Mouse (Mus musculus) CD4-positive, CD25-positive, alpha-beta regulatory T cell, adult 4 months (primary cell): ENCODE results near the gene Mcl1. TPM values are rescaled to one million over a fixed set of nuclear protein-coding genes. Genes with fewer than 3 reads are reported as not detected.
"Not testable (repeated sequence)": the region's sequence is repeated elsewhere in the genome, so short reads cannot be mapped to it uniquely, and the experiment has no call there.

Source experiments
- ATAC-seq: one replicate; pipeline ENCODE4 v1.8.0; 2017
- polyA plus RNA-seq, 2 experiments: library from polyadenylated mRNA; unstranded; fragments of 100-300 nt; shearing (Covaris generic); gene quantifications; one replicate each; pipeline ENCODE4 v1.2.1; 2017

The Mcl1 gene
- 10 to 100 TPM; 61.0 to 96.6 TPM for polyA plus RNA-seq

DNA sequence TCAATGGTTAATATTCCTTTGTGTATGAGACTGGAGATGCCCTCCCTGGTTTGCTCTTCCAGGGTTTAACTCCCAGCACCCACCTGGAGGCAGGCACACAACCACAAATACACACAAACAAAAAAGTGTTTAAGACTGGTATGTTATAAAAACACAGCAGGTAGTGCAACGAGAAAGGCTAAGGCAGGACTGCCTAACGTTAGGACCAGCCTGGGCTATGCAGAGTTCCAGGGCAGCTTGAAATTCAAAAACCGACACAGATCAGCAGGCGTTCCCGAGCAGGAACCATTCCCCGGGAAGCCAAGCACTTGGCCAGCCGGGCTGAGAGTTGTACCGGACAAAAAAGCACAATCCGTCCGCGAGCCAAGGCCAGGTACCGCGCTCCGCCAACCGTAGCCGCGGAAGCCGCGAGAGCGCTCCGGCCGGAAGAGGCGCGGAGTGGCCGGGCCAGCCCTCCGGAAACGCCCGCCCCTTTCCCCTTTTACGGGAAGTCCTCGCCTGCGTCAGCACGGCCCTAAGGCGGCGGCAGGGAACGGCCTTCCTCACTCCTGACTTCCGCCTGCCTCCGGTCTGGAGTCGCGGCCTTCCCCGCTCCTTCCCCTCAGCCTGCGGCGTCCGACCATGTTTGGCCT is at the start of gene Mcl1:
Gene Mcl1, plus strand, starts transcription at position 553 of the 632 bp plus-strand sequence.
- peak; percentile 81 for ATAC-seq

DNA sequence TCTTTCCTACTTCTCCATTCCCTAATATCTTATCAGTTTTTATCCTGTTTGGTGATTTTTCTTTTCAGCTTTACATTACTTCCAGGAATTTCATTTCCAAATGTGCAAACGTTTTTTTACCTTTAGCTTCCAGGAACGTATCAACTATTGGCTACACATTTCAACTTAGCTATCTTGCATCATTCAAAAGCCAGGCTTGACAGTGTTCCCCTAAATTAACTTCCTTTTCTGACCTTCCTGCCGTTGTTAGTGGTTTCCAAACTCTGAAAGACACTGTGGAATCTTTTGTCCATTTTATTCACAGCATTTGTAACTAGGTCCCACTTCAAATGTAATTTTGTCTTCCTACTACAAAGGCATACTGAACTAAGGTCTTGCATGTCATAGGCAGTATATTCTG is 49.4 kb upstream of the Mcl1 start:
- ATAC-seq = no peak

DNA sequence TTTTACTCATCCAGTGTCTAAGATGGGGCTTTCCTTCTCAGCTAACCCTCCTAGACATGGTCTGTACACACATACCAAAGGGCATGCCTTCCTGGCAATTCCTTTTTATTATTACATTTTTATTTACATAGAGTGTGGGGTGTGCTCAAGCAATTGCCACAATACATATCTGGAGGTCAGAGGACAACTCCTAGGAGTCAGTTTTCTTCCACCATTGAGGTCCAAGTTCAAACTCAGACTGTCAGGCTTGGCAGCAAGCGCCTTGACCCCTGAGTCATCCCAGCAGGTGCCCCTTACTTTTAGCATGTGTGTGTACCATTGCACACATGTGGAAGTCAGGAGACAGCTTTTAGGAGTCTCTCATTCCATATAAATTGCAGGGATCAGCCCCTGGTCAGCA is 44.6 kb upstream of the Mcl1 start:
- no peak for ATAC-seq

DNA sequence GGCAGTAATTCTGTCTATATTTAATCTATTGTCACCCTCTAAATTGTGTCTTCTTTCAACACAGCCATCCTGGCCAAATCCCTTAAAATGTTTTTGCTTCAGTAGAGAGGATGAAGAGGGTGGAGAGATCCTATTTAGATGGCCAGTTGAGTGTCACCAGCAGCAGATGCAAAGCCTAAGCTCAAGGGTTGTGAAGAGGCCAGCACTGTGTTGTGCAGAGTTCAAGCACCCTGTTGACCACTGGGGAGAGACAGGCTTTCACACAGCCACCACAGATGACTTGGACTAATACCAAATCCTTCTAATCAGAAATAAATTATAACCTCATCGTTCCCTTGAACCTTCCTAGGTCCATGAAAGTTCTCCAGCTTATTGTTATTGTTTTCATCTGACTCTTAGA is 40.1 kb upstream of the Mcl1 start:
- no peak for ATAC-seq

DNA sequence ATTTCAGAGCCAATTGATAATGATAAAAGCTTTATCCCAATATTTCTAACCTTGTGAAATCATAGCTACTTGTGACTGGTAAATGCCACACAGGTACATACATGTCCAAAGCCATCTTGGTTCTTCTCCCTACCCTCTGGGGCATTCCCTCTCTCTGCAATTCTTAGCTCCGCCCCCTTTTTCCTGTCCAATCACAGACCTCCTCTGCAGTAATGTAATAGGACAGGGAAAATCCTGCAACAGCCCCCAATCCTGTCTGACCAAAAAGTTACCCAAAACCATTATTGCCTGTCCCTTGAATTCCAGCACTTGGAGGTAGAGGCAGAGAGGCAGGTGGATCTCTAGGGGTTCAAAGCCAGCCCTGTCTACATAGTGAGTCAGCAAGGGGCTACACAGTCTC is 37.3 kb upstream of the Mcl1 start:
- no peak for ATAC-seq

DNA sequence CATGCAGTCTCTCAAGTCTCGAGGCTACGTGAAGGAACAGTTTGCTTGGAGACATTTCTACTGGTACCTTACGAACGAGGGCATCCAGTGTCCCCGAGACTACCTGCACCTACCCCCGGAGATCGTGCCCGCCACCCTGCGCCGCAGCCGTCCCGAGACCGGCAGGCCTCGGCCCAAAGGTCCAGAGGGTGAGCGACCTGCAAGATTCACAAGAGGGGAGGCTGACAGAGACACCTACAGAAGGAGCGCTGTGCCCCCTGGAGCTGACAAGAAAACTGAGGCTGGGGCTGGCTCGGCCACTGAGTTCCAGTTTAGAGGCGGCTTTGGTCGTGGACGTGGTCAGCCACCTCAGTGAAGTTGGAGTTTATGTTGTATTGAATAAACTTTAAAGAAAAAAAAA is 36.2 kb upstream of the Mcl1 start:
- ATAC-seq = not testable (repeated sequence)

DNA sequence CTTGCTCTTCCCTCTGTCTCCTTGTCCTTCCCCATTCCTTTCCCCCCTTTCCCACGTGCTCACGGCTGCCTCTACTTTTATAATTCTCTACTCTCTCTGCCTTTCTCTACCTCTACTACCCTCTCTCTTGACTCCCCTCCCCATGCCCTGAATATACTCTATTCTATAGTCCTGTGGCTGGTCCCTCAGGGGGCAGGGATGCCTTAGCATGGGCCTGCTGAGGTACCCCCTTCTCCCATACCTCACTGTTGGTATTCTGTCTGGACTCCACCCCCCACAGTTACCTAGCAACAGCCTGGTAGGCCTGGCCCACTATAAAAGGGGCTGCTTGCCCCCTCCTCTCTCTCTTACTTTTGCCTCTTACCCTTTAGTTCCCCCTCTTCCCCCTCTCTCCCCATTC is 35.0 kb upstream of the Mcl1 start:
- no peak for ATAC-seq

DNA sequence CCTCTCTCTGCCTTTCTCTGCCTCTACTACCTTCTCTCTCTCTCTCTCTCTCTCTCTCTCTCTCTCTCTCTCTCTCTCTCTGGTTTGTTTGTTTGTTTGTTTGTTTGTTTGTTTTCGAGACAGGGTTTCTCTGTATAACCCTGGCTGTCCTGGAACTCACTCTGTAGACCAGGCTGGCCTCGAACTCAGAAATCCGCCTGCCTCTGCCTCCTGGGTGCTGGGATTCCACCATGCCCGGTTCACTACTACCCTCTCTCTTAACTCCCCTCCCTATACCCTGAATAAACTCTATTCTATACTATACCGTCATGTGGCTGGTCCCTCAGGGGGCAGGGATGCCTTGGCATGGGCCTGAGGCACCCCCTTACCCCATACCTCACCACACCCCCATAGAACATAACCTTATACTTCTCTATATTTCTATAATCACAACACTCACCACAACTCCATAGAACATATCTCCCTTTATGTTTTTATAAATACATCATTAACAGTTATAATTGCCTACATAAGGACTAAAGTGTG is 34.5 kb upstream of the Mcl1 start:
- ATAC-seq = not testable (repeated sequence)

DNA sequence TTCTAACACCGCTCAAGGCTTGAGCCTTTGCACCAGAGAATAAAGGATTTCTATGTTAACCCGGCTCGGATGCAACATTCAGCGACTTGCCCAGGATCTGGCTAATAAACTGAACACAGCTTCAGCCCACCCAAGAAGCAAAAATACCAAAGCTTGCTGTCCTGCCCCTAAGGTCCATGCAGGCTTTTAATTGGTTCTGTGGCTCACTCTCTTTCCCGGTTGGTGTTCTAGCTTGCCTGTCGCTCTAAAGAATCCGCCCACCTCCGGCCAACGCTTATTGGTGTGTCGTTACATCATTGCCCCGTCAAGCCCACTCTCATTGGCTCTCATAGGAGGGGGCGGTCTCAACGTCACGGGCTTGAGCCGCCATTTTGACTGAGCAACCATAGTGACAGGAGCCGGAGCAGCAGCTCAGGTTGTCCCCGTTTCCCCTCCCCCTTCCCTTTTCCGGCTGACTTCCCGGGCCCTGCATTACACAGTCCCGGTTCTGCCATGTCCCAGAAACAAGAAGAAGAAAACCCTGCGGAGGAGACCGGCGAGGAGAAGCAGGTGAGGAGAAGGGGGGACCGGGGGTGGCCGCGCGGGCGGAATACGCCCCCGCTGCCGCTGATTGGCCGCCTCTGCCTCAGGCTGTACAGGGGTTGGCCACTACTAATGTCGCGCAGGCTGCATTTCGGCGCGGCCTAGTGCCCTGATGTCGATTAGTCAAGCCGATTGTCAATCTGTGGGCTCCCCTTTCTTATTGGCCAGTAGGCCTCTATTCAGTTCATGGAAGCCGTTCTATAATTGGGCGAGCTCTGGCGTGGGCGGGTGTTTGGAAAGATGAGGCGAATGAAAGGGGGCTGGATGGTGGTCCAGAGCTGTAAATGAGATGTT is 33.7 kb upstream of the Mcl1 start, which contains the start of gene Ensa:
Gene Ensa, plus strand, starts transcription at position 366 of the 876 bp plus-strand sequence.
- ATAC-seq = peak; percentile 93

DNA sequence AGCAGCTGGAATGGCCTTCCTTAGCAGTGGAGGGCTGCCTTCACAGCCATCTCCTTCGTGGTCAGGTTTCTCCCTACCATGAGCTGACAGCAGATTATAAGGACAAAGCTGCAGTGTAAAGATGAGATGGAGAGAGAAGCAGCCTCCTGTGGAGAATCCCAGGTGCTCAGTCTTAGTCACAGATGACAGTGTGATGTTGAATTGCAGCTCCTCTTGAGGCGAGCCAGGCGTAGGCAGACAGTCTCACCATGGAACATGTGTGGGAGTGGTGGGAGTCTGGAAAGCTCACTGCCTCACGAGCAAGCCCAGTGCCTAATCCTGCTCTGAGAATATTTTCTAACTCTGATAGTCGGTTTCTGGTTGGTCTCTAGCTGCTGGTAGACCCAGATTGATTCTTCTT is 30.8 kb upstream of the Mcl1 start:
- ATAC-seq = no peak

DNA sequence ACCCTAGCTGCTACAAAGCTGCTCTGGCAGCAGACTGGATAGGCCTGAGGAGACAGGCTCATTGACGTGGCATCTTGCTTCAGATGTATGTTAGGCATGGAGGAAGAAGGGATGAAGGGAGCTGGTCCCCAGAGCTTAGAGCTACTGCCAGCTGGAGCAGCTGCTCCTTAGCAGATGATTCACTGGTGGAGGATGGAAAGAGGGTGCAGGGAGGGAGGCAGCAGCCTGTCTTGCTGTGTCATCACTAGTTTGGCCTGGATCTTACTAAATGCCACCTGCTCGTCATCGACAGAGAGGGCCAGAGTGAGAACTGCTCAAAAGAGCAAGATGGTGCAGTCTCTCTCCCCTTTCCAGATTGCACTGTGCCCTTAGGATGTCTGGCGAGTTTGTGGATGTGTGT is 28.8 kb upstream of the Mcl1 start:
- ATAC-seq = no peak

DNA sequence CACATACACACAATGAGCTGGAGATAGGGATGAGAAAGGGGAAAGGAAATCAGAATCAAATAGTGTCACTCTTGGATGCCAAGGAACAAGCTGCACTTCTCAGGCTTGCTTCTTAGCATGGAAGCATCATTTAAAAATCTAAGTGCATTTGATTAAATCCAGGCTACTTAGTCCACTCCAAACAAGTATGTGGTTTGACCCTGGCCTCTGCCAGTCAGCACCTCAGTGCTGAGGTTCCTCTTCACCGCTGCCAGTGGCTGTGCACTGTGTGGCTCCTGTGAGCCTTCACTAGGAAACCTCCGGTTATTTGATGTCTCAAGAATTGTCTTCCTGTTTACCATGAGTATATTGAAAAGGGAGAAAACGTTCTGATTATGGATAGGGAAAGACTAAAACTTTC is 27.7 kb upstream of the Mcl1 start:
- ATAC-seq = no peak

DNA sequence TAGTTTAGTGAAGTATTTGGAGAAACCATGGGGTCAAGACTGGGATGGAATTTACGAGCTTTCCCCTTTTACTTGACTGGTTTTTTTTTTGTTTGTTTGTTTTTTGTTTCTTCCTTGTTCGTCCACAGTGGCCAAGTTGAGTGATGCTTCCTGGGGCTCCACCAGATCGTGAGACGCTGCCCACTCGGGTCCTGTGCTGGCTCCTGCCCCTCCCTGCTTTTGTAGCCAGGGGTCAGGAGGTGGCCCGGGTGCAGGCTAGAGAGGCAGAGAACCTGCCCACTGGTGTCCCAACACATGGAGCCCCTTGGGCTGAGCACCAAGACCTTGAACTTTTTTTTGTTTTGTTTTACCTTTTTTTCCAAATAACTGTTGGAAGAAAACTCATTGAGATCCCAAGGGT is 27.3 kb upstream of the Mcl1 start:
- no peak for ATAC-seq

DNA sequence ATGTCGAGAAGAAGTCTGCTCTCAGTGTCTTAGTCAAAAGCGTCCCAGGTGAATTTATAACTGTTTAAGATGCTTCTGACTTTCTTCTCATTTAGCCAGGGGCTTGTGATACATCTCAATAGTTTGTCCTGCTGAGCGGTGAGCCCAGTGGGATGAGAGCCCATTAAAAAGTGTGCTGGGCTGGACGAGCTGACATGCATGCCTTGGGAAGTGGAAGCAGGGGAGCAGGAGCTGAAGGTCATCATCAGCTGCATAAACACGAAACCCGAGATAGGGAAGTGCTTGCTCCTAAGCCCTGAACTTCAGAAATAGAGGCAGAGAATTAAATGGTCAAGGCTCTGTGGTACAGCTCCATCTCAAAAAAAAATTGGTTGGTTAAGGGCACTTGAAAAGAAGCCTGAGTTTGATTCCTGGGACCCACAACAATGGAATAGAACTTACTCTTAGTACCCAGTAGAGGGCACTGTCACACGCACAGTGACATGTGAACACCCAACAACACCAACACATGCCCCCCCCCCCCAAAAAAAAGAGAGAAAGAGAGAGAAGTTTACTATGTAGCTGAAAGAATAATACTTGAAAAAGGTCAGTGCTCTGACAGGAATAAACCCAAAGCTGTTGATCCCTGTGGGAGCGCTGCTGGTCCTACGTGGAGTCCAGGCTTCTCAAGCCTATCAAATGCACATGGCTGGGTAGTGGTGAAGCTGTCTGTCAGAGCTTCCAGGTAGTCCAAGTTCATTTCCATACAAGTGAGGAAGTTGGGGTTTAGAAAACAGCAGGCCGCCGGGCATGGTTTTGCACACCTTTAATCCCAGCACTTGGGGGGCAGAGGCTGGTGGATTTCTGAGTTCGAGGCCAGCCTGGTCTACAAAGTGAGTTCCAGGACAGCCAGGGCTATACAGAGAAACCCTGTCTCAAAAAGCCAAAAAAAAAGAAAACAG is 25.7 kb upstream of the Mcl1 start:
- ATAC-seq = peak; percentile 79

DNA sequence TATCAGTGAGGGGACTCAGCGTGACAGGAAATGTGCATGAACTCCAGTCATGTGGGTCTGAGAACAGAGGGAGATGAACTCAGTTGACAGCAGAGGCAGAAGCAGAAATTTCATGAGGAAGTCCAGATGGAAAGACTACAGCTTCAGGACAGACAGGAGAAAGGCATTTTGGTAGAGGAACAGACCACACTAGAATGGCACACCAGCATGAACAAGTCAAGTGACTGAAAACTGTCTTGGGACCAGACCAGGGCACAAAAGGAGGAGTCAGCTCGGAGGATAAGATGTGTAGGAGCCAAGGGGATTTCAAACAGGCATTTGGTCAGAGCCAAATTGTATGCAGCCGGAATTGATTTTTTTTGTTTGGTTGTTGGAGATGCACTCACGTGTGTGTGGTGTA is 23.0 kb upstream of the Mcl1 start:
- ATAC-seq = no peak

DNA sequence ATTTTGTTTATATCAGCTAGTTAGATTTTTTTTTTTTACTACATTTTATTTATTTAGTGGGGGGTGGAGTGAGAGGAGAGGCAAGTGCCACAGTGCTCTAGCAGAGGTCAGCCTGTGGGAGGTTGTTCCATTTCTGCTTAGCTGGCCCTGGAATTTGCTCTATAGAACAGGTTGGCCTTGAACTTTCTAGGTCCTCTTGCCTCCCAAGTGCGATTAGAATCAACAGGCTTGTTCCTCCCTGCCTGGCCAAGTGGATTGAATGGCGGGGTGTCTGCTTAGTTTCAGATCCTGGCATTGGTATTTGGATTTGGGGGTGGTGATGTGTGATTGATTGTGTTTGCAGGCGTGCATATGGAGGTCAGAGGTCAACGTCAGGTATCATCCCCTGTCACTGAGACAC is 22.5 kb upstream of the Mcl1 start:
- ATAC-seq = no peak

DNA sequence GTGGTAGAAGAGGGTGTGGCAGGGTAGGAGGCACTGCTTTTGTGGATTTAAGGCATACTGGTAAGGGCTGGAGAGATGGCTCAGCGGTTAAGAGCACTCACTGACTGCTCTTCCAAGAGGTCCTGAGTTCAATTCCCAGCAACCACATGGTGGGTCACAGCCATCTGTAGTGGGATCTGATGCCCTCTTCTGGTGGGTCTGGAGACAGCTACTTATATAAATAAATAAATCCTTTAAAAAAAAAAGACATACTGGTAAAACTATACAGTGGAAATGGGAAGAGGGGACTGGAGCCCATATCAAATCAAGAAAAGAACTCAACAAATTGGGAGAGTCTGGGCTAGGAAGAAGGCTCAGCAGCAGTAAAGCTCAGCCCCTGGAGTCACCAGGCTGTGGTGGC is 18.9 kb upstream of the Mcl1 start:
- ATAC-seq = no peak

DNA sequence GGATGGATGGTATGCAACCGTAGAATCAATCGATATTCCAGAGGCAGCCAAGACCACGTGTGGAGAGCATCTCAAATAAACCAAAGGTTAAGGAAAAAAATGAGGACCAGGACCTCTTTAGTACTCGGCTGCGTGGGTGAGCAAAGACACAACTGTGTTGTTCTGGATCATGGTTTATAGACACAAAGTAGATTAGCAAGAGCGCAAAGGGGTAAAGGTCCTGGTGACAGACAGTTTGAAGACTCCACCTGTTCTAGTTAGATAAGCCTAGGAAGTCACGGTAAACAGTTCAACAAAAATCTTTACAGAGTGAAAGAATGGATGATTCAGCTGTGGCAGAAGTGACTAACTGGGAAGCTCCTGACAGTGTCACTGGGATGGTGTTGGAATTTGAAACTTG is 15.5 kb upstream of the Mcl1 start:
- no peak for ATAC-seq

DNA sequence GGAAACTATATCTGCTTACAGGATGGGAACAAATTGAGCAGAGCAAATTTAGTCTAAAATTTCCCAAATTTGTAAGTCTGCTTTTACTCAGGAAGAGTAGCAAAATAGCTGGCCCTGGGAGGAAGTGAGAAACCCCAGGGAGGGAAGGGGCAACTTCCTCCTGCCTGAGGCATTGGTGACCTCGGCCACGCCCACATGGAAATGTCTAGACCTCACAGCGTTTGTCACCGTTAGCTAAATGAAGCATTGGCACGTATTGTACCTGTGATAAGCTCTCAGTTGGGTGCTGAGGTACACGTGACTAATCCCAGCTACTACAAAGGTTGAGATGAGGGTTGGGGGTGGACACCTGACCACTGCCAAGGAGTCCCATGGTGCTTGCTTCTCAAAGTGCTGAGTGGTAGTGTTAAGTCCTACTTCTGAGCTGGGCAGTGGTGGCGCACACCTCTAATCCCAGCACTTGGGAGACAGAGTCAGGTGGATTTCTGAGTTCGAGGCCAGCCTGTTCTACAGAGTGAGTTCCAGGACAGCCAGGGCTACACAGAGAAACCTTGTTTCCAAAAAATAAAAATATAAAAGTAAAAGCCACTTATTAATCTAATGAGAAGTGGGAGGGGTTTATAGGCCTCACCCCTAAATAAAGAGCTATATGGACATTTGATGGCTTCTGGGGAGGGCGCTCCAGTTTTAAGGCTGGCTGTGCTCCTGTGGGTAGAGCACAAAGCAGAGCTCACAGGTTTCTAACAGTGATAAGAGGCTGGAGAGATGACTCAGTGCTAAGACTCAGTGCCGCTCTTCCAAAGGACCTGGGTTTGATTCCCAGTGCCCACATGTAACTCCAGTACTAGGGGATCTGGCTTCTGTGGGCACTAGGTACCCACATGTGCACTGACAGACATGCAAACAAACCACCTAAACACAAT is 13.0 kb upstream of the Mcl1 start:
- ATAC-seq = peak; percentile 97

DNA sequence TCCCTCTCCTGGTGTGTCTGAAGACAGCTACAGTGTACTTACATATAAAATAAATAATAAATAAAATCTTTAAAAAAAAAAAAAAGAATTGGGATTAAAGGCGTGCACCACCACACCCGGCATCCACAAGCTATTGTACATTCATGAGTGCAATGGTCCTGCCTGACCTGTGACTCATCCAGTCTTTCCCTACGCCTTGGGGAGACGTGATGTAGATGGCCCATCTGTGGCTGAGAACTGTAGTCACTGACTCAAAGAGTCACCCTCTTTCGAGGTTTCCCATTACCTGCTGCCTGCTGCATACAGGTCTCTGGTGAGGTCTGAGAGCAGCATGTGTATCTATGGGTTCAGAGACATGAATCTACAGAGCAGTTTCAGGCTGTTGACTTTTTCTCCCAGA is 10.6 kb upstream of the Mcl1 start:
- no peak for ATAC-seq

DNA sequence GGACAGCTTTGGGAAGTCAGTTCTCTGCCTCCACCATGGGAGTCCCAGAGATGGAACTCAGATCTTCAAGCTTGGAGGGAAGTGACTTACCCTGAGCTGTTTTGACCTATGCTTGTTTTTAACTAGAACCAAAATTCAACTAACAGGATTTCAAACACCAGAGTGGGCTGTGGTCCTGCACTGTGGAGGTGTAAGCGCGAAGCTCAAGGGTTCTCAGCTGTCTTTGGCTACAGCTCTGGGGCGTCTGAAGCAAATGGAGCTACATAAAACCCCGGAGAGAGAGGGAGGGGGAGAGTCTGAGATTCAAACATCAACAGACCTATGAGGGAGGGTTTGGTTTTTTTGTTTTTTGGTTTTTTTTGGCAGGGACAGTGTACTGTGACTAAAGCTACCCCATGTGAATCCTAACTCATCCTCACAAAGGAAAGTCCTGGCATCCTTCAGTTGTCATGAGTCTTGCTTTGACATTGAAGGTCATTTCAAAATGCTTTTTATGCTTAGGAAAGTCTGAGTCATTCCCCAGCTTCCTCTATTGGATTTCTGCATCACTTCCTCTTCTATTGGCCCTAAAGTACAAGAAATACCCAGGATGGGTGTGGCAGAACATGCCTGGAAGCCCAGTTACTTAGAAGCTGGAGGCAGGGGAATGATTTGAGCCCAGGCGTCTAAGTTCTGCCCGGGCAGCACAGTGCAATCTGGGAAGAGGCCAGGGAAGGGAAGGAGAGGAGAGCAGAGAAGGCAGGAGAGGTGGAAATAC is 8.1 kb upstream of the Mcl1 start:
- ATAC-seq = peak; percentile 78
